Mouse (Mus musculus): ENCODE measurements around the gene Nr2c2. TPM values are rescaled to one million over a fixed set of nuclear protein-coding genes. Genes with fewer than 3 reads are reported as not detected.

Nr2c2 gene
- 30.1 and 35.0 TPM in 2 replicates for polyA plus RNA-seq (2014; fragmentation: Nextera tagmentation; extraction: Ambion mirVana)

- no peaks in the 10 kb centered on the region for H3K27me3 ChIP-seq (ENCODE audit: control insufficient read depth, insufficient read depth, low read length)
- peak within 1 kb of the TSS; percentile 74 for H3K4me2 ChIP-seq (ENCODE audit: low read length)
- H3K9ac ChIP-seq (replicated peaks; ENCODE audit: low read length): peak within 1 kb of the TSS; percentile 95
- DNase-seq (peak; percentile 93), ATAC-seq (ENCODE audit: low FRiP score, low TSS enrichment) (peak; percentile 70)
- no peaks in the 10 kb centered on the region for H3K9me3 ChIP-seq (ENCODE audit: control insufficient read depth, low read length)
- H3K27ac ChIP-seq (replicated peaks; ENCODE audit: low read depth, low read length): peak within 1 kb of the TSS; percentile 98
- H3K36me3 ChIP-seq (ENCODE audit: control insufficient read depth, insufficient read depth, low read length): no peaks in the 10 kb centered on the region
- peak within 1 kb of the TSS; percentile 89 for H3K4me3 ChIP-seq (replicated peaks; ENCODE audit: low read depth, low read length)
- peaks cover 29% of the 10 kb centered on the region for H3K4me1 ChIP-seq (ENCODE audit: control insufficient read depth, insufficient read depth, low read length)
- 0% methylated on average over 51 of the region's 58 CpGs for WGBS
Observed at GRCm38 (mm10) chr6:92091130-92091591, at the start of gene Nr2c2. Gene Nr2c2, plus strand, starts transcription at chr6:92091390.

- peak; percentile 17 for DNase-seq
- 87% methylated on average over 4 of the region's 4 CpGs for WGBS
Observed at GRCm38 (mm10) chr6:92042055-92042454, 49.1 kb upstream of the Nr2c2 start.

GRCm38 (mm10) chr6:92042850-92043249, 48.3 kb upstream of the Nr2c2 start:
- Histone ChIP-seq H3K4me2 (ENCODE audit: low read length) (no peak overlapping the region), H3K27me3 (ENCODE audit: control insufficient read depth, insufficient read depth, low read length) (no peaks in the 10 kb centered on the region), H3K9ac (replicated peaks; ENCODE audit: low read length) (no peak overlapping the region), H3K4me3 (replicated peaks; ENCODE audit: low read depth, low read length) (no peak overlapping the region), H3K9me3 (ENCODE audit: control insufficient read depth, low read length) (no peaks in the 10 kb centered on the region), H3K4me1 (ENCODE audit: control insufficient read depth, insufficient read depth, low read length) (no peaks in the 10 kb centered on the region), H3K36me3 (ENCODE audit: control insufficient read depth, insufficient read depth, low read length) (no peaks in the 10 kb centered on the region), H3K27ac (replicated peaks; ENCODE audit: low read depth, low read length) (no peak overlapping the region)
- DNase-seq (no peak), ATAC-seq (ENCODE audit: low FRiP score, low TSS enrichment) (no peak)
- WGBS: 85% methylated on average over 1 of the region's 1 CpGs

More at GRCm38 (mm10) chr6:92042055-92042454, 49.1 kb upstream of the Nr2c2 start:
- Histone ChIP-seq H3K27me3 (ENCODE audit: control insufficient read depth, insufficient read depth, low read length) (no peaks in the 10 kb centered on the region), H3K4me1 (ENCODE audit: control insufficient read depth, insufficient read depth, low read length) (no peaks in the 10 kb centered on the region), H3K9ac (replicated peaks; ENCODE audit: low read length) (no peak overlapping the region), H3K36me3 (ENCODE audit: control insufficient read depth, insufficient read depth, low read length) (no peaks in the 10 kb centered on the region), H3K4me2 (ENCODE audit: low read length) (no peak overlapping the region), H3K27ac (replicated peaks; ENCODE audit: low read depth, low read length) (no peak overlapping the region), H3K9me3 (ENCODE audit: control insufficient read depth, low read length) (no peaks in the 10 kb centered on the region), H3K4me3 (replicated peaks; ENCODE audit: low read depth, low read length) (no peak overlapping the region)
- no peak for ATAC-seq (ENCODE audit: low FRiP score, low TSS enrichment)

GRCm38 (mm10) chr6:92057768-92058167, 33.4 kb upstream of the Nr2c2 start:
- H3K4me2 ChIP-seq (ENCODE audit: low read length): no peak overlapping the region
- DNase-seq (peak; percentile 5), ATAC-seq (ENCODE audit: low FRiP score, low TSS enrichment) (no peak)
- no peak overlapping the region for H3K9ac ChIP-seq (replicated peaks; ENCODE audit: low read length)
- no peak overlapping the region for H3K27ac ChIP-seq (replicated peaks; ENCODE audit: low read depth, low read length)
- 48% methylated on average over 2 of the region's 2 CpGs for WGBS
- H3K4me1 ChIP-seq (ENCODE audit: control insufficient read depth, insufficient read depth, low read length): no peaks in the 10 kb centered on the region
- no peak overlapping the region for H3K4me3 ChIP-seq (replicated peaks; ENCODE audit: low read depth, low read length)
- H3K27me3 ChIP-seq (ENCODE audit: control insufficient read depth, insufficient read depth, low read length): no peaks in the 10 kb centered on the region
- H3K36me3 ChIP-seq (ENCODE audit: control insufficient read depth, insufficient read depth, low read length): no peaks in the 10 kb centered on the region
- no peaks in the 10 kb centered on the region for H3K9me3 ChIP-seq (ENCODE audit: control insufficient read depth, low read length)

- no peak overlapping the region for H3K4me3 ChIP-seq (replicated peaks; ENCODE audit: low read depth, low read length)
- 66% methylated on average over 5 of the region's 5 CpGs for WGBS
- no peaks in the 10 kb centered on the region for H3K36me3 ChIP-seq (ENCODE audit: control insufficient read depth, insufficient read depth, low read length)
- no peaks in the 10 kb centered on the region for H3K27me3 ChIP-seq (ENCODE audit: control insufficient read depth, insufficient read depth, low read length)
- DNase-seq (no peak), ATAC-seq (ENCODE audit: low FRiP score, low TSS enrichment) (no peak)
- H3K9me3 ChIP-seq (ENCODE audit: control insufficient read depth, low read length): no peaks in the 10 kb centered on the region
- H3K27ac ChIP-seq (replicated peaks; ENCODE audit: low read depth, low read length): no peak overlapping the region
- H3K9ac ChIP-seq (replicated peaks; ENCODE audit: low read length): no peak overlapping the region
- H3K4me2 ChIP-seq (ENCODE audit: low read length): no peak overlapping the region
- H3K4me1 ChIP-seq (ENCODE audit: control insufficient read depth, insufficient read depth, low read length): no peaks in the 10 kb centered on the region
Observed at GRCm38 (mm10) chr6:92061725-92062124, 29.5 kb upstream of the Nr2c2 start.

- H3K4me1 ChIP-seq (ENCODE audit: control insufficient read depth, insufficient read depth, low read length): no peaks in the 10 kb centered on the region
- H3K27ac ChIP-seq (replicated peaks; ENCODE audit: low read depth, low read length): no peak overlapping the region
- H3K27me3 ChIP-seq (ENCODE audit: control insufficient read depth, insufficient read depth, low read length): no peaks in the 10 kb centered on the region
- ATAC-seq (ENCODE audit: low FRiP score, low TSS enrichment) (no peak), DNase-seq (no peak)
- H3K9ac ChIP-seq (replicated peaks; ENCODE audit: low read length): no peak overlapping the region
- no peaks in the 10 kb centered on the region for H3K36me3 ChIP-seq (ENCODE audit: control insufficient read depth, insufficient read depth, low read length)
- H3K9me3 ChIP-seq (ENCODE audit: control insufficient read depth, low read length): no peaks in the 10 kb centered on the region
- no peak overlapping the region for H3K4me3 ChIP-seq (replicated peaks; ENCODE audit: low read depth, low read length)
- 83% methylated on average over 2 of the region's 2 CpGs for WGBS
- H3K4me2 ChIP-seq (ENCODE audit: low read length): no peak overlapping the region
Observed at GRCm38 (mm10) chr6:92063452-92063851, 27.7 kb upstream of the Nr2c2 start.

- H3K9me3 ChIP-seq (ENCODE audit: control insufficient read depth, low read length): no peaks in the 10 kb centered on the region
- no peak overlapping the region for H3K4me2 ChIP-seq (ENCODE audit: low read length)
- no peak overlapping the region for H3K27ac ChIP-seq (replicated peaks; ENCODE audit: low read depth, low read length)
- DNase-seq (no peak), ATAC-seq (ENCODE audit: low FRiP score, low TSS enrichment) (no peak)
- H3K27me3 ChIP-seq (ENCODE audit: control insufficient read depth, insufficient read depth, low read length): no peaks in the 10 kb centered on the region
- no peak overlapping the region for H3K4me3 ChIP-seq (replicated peaks; ENCODE audit: low read depth, low read length)
- no peaks in the 10 kb centered on the region for H3K36me3 ChIP-seq (ENCODE audit: control insufficient read depth, insufficient read depth, low read length)
- 71% methylated on average over 10 of the region's 10 CpGs for WGBS
- H3K9ac ChIP-seq (replicated peaks; ENCODE audit: low read length): no peak overlapping the region
- no peaks in the 10 kb centered on the region for H3K4me1 ChIP-seq (ENCODE audit: control insufficient read depth, insufficient read depth, low read length)
Observed at GRCm38 (mm10) chr6:92064101-92064500, 27.1 kb upstream of the Nr2c2 start.

GRCm38 (mm10) chr6:92065721-92066496, 25.3 kb upstream of the Nr2c2 start:
- WGBS: 54% methylated on average over 12 of the region's 12 CpGs
- Histone ChIP-seq H3K27ac (replicated peaks; ENCODE audit: low read depth, low read length) (no peak overlapping the region), H3K9ac (replicated peaks; ENCODE audit: low read length) (no peak overlapping the region), H3K36me3 (ENCODE audit: control insufficient read depth, insufficient read depth, low read length) (no peaks in the 10 kb centered on the region), H3K27me3 (ENCODE audit: control insufficient read depth, insufficient read depth, low read length) (no peaks in the 10 kb centered on the region), H3K4me1 (ENCODE audit: control insufficient read depth, insufficient read depth, low read length) (no peaks in the 10 kb centered on the region), H3K4me2 (ENCODE audit: low read length) (no peak overlapping the region), H3K9me3 (ENCODE audit: control insufficient read depth, low read length) (no peaks in the 10 kb centered on the region), H3K4me3 (replicated peaks; ENCODE audit: low read depth, low read length) (no peak overlapping the region)
- ATAC-seq (ENCODE audit: low FRiP score, low TSS enrichment) (no peak), DNase-seq (peak; percentile 82)
